Mouse (Mus musculus): ENCODE measurements around the gene Lgals2. TPM values are rescaled to one million over a fixed set of nuclear protein-coding genes. Genes with fewer than 3 reads are reported as not detected.

Gene Lgals2
- polyA plus RNA-seq, 1 experiment: 4.8 TPM

DNA sequence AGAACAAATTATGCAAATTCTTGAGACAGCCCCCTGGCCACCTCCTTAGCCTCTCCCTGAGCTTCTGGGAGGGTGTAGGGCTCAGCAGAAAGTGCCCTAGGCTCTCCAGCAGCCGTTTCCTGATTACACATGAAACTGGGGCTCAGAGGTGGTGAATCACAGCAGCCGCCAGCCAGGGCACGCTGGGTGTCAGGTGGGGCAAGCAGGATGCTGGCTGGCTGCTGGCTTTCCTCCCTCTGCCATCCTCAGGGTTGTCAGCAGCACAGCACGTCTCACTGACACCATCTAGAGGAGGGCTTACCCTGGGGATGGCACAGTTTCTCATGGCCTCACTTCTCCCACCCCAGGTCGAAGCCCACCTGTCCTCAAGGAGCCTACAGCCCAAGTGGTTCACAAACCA lies 27.0 kb downstream of the Lgals2 start:
- DNase-seq: peak; percentile 66
- 5% methylated on average over 5 of the region's 5 CpGs for WGBS
- H3K36me3 ChIP-seq (ENCODE audit: control insufficient read depth, insufficient read depth, low read length): no peaks in the 10 kb centered on the region
- TF ChIP-seq POLR2A (IDR thresholded peaks at IDR 0.05; ENCODE audit: control insufficient read depth, extremely low read depth, insufficient read depth, low read length, poor library complexity) (0 out of 2 replicates have a peak, but pooled peaks have one; percentile 19), CTCF (IDR thresholded peaks at IDR 0.05; ENCODE audit: borderline replicate concordance, control insufficient read depth, extremely low read depth, insufficient read depth, low read length, poor library complexity) (0 out of 2 replicates have a peak, but pooled peaks have one; percentile 42)
- H3K4me3 ChIP-seq (ENCODE audit: control insufficient read depth, insufficient read depth, low read length): no peak overlapping the region
- no peak overlapping the region for H3K27ac ChIP-seq (ENCODE audit: control insufficient read depth, insufficient read depth, low read length)
- no peaks in the 10 kb centered on the region for H3K27me3 ChIP-seq (ENCODE audit: control insufficient read depth, insufficient read depth, low read length)
- peaks cover 32% of the 10 kb centered on the region for H3K4me1 ChIP-seq (replicated peaks; ENCODE audit: control insufficient read depth, insufficient read depth, low read length)

DNA sequence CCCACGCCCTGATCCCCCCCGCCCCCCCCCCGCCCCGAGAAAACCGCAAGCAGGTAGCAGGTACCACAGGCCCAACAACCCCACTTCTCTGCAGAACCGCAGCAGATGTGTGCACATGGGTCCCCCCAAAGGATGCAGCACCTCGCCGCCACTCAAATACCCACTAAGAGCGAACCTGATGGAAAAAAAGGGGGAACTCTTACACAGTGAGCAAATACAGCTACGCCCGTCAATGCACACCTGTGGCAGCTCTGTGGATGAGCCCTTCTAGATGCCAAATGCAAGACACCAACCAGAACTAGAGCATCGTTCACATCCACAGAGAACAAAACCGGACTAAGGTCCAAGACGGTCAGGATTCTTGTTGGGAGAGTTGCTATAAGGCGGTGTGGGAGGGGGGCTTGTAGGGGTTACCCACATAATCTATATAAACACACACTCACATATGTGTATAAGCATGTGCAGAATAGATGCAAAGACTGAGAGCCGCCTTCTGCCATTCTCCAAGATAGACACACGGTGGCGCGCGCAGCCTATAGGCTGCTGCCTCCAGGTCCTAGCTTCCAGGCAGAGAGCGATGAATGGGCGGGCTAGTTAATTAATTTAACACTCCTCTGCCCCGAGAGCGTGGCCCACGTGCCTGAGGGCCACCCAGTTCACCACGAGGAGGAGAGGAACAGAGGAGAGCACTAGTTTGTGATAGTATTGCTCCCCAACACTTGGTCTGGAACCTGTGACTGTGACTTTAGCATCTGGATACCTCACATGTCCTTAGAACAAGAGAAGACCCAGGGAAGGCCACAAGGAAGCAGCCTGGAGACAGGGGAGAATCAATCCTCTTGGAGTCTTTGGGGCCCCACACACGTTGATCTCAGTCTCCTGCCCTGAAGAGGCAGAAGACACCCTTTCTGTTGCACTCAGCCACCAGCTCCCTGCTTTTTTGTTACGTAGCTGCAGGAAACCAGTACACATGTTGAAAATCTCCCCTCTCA lies 28.8 kb downstream of the Lgals2 start:
- WGBS: 11% methylated on average over 28 of the region's 28 CpGs
- TF ChIP-seq POLR2A (IDR thresholded peaks at IDR 0.05; ENCODE audit: control insufficient read depth, extremely low read depth, insufficient read depth, low read length, poor library complexity) (no peak), CTCF (IDR thresholded peaks at IDR 0.05; ENCODE audit: borderline replicate concordance, control insufficient read depth, extremely low read depth, insufficient read depth, low read length, poor library complexity) (peak; percentile 76; the same call in 1 of the 2 replicates)
- peak; percentile 65 for DNase-seq
- no peaks in the 10 kb centered on the region for H3K36me3 ChIP-seq (ENCODE audit: control insufficient read depth, insufficient read depth, low read length)
- H3K4me3 ChIP-seq (ENCODE audit: control insufficient read depth, insufficient read depth, low read length): no peak overlapping the region
- H3K27ac ChIP-seq (ENCODE audit: control insufficient read depth, insufficient read depth, low read length): peak overlapping the region; percentile 67; the same call in 1 of the 2 replicates
- H3K4me1 ChIP-seq (replicated peaks; ENCODE audit: control insufficient read depth, insufficient read depth, low read length): peaks cover 32% of the 10 kb centered on the region
- H3K27me3 ChIP-seq (ENCODE audit: control insufficient read depth, insufficient read depth, low read length): no peaks in the 10 kb centered on the region

DNA sequence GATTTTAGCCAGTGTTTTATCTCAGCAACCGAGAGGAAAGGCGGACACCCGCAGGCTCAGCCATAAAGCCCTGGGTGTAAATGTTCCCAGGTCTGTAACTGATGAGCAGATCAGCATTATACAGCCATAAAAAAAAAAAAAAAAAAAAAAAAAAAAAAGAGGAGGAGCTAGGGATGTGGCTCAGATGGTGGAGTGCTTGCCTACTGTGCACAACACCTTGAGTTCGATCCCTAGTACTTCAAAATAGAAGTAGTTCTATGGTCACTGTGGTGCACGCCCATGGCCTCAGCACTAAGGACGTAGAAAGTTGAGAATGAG lies 39.3 kb downstream of the Lgals2 start:
- WGBS: 48% methylated on average over 6 of the region's 6 CpGs
- H3K27me3 ChIP-seq (ENCODE audit: control insufficient read depth, insufficient read depth, low read length): no peaks in the 10 kb centered on the region
- no peak for DNase-seq
- H3K27ac ChIP-seq (ENCODE audit: control insufficient read depth, insufficient read depth, low read length): no peak overlapping the region
- H3K4me1 ChIP-seq (replicated peaks; ENCODE audit: control insufficient read depth, insufficient read depth, low read length): peaks cover 4% of the 10 kb centered on the region
- H3K36me3 ChIP-seq (ENCODE audit: control insufficient read depth, insufficient read depth, low read length): no peaks in the 10 kb centered on the region
- no peak for TF ChIP-seq CTCF (IDR thresholded peaks at IDR 0.05; ENCODE audit: borderline replicate concordance, control insufficient read depth, extremely low read depth, insufficient read depth, low read length, poor library complexity)
- TF ChIP-seq POLR2A (IDR thresholded peaks at IDR 0.05; ENCODE audit: control insufficient read depth, extremely low read depth, insufficient read depth, low read length, poor library complexity): no peak
- H3K4me3 ChIP-seq (ENCODE audit: control insufficient read depth, insufficient read depth, low read length): no peak overlapping the region

DNA sequence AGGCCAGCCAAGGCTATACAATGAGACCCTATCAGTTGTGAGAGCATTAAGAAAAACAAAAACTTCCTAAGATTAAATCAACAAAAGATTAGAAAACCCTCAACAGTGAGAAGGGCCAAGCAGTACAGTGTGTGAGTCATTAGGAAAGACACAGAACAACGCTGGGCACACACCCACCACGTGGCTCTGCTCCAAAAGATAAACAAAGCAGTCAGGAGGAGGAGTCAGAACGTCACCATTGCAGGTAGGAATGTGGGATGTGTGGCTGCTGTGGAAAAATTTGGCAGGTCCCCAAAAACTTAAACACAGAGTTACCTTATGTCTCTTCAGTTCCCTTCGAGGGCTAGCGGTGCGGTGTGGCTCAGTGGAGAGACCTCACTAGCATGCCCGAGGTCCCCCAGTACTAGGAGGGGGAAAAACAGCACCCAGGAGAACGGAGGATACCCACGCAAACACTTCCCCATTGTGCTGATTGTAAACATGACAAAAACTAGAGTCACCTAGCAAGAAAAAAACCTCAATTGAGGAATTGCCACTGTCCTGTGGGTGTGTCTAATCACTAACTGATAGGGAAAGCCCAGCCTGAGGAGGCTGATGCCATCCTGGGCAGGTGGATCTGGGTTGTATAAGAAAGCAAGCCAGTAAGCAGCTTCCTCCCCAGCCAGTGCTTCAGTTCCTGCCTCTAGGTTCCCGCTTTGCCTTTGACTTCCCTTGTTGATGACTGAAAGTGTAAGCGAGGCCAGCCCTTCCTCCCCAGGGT lies 39.8 kb downstream of the Lgals2 start:
- peaks cover 4% of the 10 kb centered on the region for H3K4me1 ChIP-seq (replicated peaks; ENCODE audit: control insufficient read depth, insufficient read depth, low read length)
- H3K27ac ChIP-seq (ENCODE audit: control insufficient read depth, insufficient read depth, low read length): no peak overlapping the region
- H3K27me3 ChIP-seq (ENCODE audit: control insufficient read depth, insufficient read depth, low read length): no peaks in the 10 kb centered on the region
- H3K4me3 ChIP-seq (ENCODE audit: control insufficient read depth, insufficient read depth, low read length): no peak overlapping the region
- H3K36me3 ChIP-seq (ENCODE audit: control insufficient read depth, insufficient read depth, low read length): no peaks in the 10 kb centered on the region
- no peak for TF ChIP-seq POLR2A (IDR thresholded peaks at IDR 0.05; ENCODE audit: control insufficient read depth, extremely low read depth, insufficient read depth, low read length, poor library complexity)
- no peak for TF ChIP-seq CTCF (IDR thresholded peaks at IDR 0.05; ENCODE audit: borderline replicate concordance, control insufficient read depth, extremely low read depth, insufficient read depth, low read length, poor library complexity)
- no peak for DNase-seq
- 20% methylated on average over 11 of the region's 11 CpGs for whole genome bisulfite sequencing

DNA sequence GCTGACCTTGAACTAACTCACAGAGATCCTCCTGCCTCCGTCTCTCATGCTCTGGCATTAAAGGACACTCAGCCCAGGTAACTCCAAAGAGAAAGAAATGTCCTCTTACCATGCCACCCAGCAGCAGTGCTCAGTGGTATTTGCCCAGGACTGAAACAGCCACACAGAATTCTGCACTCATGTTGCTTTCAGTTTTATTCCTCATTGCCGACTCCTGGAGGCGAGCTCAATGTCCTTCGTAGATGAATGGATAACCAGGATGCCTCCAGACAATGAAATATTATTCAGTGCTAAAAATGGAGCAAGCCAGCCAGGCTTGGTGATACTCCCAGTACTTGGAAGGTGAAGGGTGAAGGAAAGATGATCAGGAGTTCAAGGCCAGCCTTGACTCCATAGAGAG lies 41.7 kb downstream of the Lgals2 start:
- no peak overlapping the region for H3K27ac ChIP-seq (ENCODE audit: control insufficient read depth, insufficient read depth, low read length)
- H3K4me1 ChIP-seq (replicated peaks; ENCODE audit: control insufficient read depth, insufficient read depth, low read length): peaks cover 18% of the 10 kb centered on the region
- no peak overlapping the region for H3K4me3 ChIP-seq (ENCODE audit: control insufficient read depth, insufficient read depth, low read length)
- H3K27me3 ChIP-seq (ENCODE audit: control insufficient read depth, insufficient read depth, low read length): no peaks in the 10 kb centered on the region
- no peaks in the 10 kb centered on the region for H3K36me3 ChIP-seq (ENCODE audit: control insufficient read depth, insufficient read depth, low read length)
- WGBS: 95% methylated on average over 4 of the region's 4 CpGs
- DNase-seq: no peak
- TF ChIP-seq CTCF (IDR thresholded peaks at IDR 0.05; ENCODE audit: borderline replicate concordance, control insufficient read depth, extremely low read depth, insufficient read depth, low read length, poor library complexity): no peak
- TF ChIP-seq POLR2A (IDR thresholded peaks at IDR 0.05; ENCODE audit: control insufficient read depth, extremely low read depth, insufficient read depth, low read length, poor library complexity): no peak

DNA sequence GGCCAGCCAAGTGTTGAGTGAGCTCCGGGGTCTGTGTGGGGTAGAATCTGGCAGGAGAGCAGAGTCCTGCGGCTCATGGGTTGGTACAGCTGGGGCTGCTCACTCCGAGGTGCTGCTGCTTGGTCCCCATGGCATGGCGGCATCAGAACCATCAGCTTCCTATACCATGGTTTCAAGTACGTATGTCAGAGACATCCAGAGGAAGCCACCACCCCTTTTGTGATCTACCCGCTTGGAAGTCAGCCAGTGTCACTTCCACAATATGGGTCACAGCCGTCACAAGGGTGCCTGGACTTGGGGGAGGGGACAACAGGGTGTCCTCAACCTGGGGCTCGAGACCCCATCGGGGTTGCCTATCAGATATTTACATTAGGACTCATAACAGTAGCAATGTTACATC lies 45.2 kb downstream of the Lgals2 start:
- TF ChIP-seq POLR2A (IDR thresholded peaks at IDR 0.05; ENCODE audit: control insufficient read depth, extremely low read depth, insufficient read depth, low read length, poor library complexity) (0 out of 2 replicates have a peak, but pooled peaks have one; percentile 23), CTCF (IDR thresholded peaks at IDR 0.05; ENCODE audit: borderline replicate concordance, control insufficient read depth, extremely low read depth, insufficient read depth, low read length, poor library complexity) (no peak)
- Histone ChIP-seq H3K4me1 (replicated peaks; ENCODE audit: control insufficient read depth, insufficient read depth, low read length) (peaks cover 21% of the 10 kb centered on the region), H3K27ac (ENCODE audit: control insufficient read depth, insufficient read depth, low read length) (no peak overlapping the region), H3K27me3 (ENCODE audit: control insufficient read depth, insufficient read depth, low read length) (no peaks in the 10 kb centered on the region), H3K4me3 (ENCODE audit: control insufficient read depth, insufficient read depth, low read length) (no peak overlapping the region), H3K36me3 (ENCODE audit: control insufficient read depth, insufficient read depth, low read length) (no peaks in the 10 kb centered on the region)
- peak; percentile 19 for DNase-seq
- 16% methylated on average over 9 of the region's 9 CpGs for WGBS

All from thymus, adult 2 months (tissue).